Mouse (Mus musculus): ENCODE results near the gene Cad. TPM values are rescaled to one million over a fixed set of nuclear protein-coding genes. Genes with fewer than 3 reads are reported as not detected.

Gene Cad
- total RNA-seq, 2 experiments from 2014 or later, result 19.2 to 24.4 TPM

GRCm38 (mm10) chr5:31055216-31056140 is 898 bp downstream of the Cad start:
- DNase-seq (ENCODE audit: low spot score in 2 of 2), result no peak

GRCm38 (mm10) chr5:31069810-31070209 is 15.2 kb downstream of the Cad start:
- DNase-seq (ENCODE audit: low spot score in 2 of 2), result no peak

DNA sequence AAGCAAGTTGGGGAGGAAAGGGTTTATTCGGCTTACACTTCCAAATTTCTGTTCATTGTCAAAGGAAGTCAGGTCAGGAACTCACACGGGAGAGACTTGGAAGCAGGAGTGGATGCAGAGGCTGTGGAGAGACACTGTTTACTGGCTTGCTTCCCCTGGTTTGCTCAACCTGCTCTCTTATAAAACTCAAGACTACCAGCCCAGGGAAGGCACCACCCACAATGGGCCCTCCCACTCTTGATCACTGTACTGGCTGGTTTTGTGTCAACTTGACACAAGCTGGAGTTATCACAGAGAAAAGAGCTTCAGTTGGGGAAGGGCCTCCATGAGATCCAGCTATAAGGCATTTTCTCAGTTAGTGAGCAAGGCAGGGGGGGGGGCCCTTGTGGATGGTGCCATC is 16.5 kb downstream of the Cad start:
- no peak for DNase-seq (ENCODE audit: low spot score in 2 of 2)

- no peak for DNase-seq (ENCODE audit: low spot score in 2 of 2)
Observed at GRCm38 (mm10) chr5:31071821-31072220, 17.2 kb downstream of the Cad start.

GRCm38 (mm10) chr5:31073176-31073575 is 18.6 kb downstream of the Cad start:
- no peak for DNase-seq (ENCODE audit: low spot score in 2 of 2)

DNA sequence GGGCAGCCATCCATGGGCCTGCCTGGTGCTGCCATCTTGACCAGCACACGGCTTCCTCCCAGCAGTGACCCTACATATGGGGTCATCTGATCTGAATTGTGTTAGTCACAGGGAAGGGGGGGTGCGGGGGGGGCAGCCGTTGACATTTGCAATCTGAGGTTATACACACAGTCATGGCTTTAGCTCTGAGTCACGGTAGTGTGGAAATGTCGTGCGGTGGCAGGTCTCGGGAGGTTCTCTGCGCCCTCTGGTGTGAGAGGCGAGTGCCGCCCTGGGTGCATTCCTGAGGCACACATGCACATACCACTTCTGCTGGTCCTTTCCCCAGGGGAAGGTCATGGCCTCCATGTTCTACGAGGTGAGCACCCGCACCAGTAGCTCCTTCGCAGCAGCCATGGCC is 21.8 kb downstream of the Cad start:
- no peak for DNase-seq (ENCODE audit: low spot score in 2 of 2)

DNA sequence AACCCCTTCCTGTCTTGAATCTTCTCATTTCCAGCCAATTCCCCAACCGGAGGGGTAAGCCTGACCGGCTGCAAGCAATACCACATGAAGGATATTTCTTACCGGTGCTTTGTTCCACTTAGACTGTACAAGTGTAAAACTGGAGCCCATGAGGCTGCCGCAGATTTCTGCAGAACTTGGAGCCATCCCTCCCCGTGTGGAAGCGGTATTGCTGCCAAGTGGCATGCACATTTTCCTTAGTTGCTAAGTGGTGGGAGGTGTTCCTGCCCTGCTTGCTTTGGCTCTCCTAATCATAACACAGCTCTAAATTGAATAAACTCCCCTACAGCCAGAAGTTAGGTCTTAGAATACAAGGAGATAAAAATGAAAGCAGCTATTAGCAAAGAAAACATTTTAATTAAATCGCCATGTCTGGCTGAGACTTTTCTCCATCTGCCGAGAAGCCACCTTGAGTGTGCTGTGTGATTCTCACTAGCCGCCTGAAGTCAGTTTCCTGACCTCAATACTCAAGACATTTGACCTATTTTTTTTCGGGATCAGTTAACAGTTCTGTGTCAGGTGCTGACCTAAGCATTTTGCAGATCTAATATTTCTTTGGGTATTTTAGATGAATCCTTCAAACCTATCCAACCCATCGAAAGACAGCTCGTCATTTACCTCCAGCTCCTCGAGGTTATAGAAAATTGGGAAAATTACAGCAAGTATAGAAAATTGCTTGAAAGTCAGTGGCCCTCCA is 25.6 kb downstream of the Cad start:
- DNase-seq (ENCODE audit: low spot score in 2 of 2), result peak; percentile 58 to 74

GRCm38 (mm10) chr5:31080795-31081164 is 26.2 kb downstream of the Cad start:
- DNase-seq (ENCODE audit: low spot score in 2 of 2), result no peak

- no peak for DNase-seq (ENCODE audit: low spot score in 2 of 2)
Observed at GRCm38 (mm10) chr5:31081386-31081785, 26.8 kb downstream of the Cad start.

GRCm38 (mm10) chr5:31082355-31082754 is 27.8 kb downstream of the Cad start:
- DNase-seq (ENCODE audit: low spot score in 2 of 2), result peak in 1 of 2 experiments; percentile 68

- no peak for DNase-seq (ENCODE audit: low spot score in 2 of 2)
Observed at GRCm38 (mm10) chr5:31082935-31083625, 28.5 kb downstream of the Cad start.

GRCm38 (mm10) chr5:31083949-31084348 is 29.4 kb downstream of the Cad start:
- no peak for DNase-seq (ENCODE audit: low spot score in 2 of 2)

DNA sequence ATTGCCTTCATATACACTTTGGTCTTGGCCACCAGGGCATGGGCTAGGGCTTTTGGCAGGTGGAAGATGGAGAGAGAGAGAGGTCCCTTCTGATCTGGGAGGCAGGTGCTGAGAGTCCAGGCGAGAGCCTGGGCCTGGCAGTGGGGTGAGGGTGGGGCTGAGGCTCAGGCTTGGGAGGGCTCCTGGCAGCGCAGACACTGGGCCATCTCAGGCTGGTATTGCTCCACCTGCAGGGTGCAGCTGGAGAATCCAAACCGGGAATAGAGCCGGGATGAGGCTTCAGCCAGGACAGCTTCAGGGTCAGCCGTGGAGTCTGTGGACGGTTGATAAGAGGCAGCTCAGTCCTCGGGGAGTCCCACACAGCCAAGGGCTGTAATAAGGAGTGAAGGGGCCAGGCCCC is 32.0 kb downstream of the Cad start:
- DNase-seq (ENCODE audit: low spot score in 2 of 2), result no peak

DNA sequence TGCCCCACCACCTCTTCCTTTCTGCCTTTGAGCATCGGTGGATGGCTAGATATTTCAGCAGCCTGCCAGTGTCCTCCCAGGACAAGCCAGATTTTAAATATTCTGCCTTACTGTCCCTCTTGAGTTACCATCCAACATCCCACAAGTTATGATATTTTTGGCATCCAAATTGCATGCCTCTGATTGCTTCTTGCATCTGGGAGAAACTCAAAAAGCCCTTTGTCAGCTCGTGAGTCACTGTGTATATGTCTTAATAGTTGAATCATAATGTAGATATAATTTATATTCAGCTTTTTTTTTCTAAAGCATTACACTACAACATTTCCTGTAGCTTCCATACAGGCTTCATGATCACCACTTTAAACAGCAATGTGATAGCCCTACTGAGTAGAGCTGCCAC is 32.6 kb downstream of the Cad start:
- no peak for DNase-seq (ENCODE audit: low spot score in 2 of 2)

DNA sequence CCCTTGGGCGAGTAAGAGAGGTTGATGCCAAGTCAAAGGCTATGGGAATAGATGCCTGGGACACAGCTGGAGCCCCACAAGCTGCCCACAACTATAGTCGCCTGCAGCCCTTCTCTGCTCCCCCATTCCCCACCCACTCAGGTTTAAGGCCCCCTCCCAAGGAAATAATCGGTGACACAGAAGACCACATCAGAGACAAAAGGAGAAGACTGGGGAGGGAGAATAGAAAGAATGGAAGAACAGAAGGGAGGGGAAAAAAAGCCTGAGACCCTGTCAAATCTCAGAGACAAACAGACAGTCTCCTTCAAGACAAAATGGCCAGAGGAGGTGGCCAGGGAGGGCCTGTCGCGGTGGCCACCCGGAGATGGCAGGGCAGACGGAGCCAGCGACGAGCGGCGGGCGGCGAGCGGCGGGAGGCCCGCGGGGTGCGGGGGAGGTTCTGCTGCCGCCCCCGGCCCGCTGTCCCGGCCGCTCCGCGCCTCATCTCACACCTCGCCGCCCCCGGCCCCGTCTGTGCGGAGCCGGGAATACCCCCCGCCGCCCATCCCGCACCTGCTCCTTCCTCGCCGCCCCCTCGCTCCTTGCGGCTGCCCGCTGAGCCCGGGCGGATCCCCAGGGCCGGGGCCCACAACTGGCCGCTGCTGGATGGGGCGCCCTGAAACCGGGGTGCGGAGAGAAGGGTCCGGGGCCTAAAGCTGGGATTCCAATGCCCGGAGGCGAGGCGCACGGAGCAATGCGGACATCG is 37.8 kb downstream of the Cad start:
- peak; percentile 74 to 82 for DNase-seq (ENCODE audit: low spot score in 2 of 2)

GRCm38 (mm10) chr5:31093151-31094041 is 38.8 kb downstream of the Cad start:
- peak; percentile 54 to 71 for DNase-seq (ENCODE audit: low spot score in 2 of 2)

- DNase-seq (ENCODE audit: low spot score in 2 of 2), result peak in 1 of 2 experiments; percentile 56
Observed at GRCm38 (mm10) chr5:31094100-31094798, 39.7 kb downstream of the Cad start.

DNA sequence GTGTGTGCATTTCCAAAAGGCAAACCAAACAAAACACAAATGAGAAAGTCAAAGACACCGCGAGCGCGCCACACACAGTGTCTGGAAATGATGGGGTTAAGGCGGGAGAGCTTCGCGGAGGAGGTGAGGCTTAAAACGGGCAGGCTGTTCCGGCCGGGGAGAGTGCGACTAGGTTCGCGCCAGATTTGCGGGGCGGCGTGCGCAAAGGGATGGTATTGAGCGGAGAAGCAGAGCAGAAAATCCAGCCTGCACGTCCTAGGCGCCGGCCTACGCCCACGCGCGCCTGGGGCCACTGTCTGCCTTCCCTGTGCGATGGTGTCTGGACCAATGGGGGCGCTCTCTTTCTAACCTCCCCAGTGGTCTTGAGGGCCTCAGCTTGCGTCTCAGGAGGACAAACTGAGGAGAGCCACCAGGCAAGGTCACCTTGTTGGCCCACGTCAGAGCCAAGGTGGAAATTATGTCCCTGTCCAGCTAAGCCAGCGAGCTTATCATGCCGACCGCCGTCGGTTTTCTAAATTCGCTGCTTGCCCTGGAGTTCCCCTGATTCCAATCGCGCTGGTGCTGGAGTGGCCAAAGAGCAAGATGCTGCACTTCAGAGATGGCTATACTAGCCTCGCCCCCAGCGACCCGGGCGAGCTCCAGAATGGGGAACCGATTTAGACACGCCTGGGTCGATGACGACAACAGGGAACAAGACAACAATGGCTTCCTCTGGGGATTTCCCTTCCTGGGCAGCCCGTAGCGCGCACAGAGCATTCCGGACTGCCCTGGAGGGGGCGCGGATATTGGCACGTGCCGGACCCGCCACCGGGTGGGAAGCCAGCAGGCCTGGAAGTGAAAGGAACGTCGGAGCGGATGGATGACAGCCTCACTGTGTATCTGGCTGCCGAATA is 40.5 kb downstream of the Cad start:
- DNase-seq (ENCODE audit: low spot score in 2 of 2), result peak; percentile 63 to 82
